Comparison of ENCODE assay signal across 19 mouse cellular contexts in the genomic region with DNA sequence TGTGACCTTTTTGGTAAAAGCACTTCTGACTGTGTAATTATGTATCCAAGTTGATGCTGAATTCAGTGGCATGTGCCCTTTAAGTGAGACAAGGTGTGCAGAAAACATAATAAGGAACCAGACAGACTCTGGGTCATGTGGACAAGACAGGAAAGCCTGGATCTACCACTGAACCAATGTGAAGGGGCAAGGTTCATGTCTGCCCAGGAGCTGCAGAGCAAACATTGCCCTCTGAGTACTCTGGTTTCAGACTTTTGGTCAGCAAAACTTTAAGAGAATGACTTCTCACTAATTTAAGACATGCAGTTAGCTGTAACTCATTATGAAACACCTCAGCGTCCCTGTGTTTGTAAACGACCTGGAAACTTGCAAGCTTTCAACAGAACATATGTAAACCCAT.
A peak's percentile ranks its signal among the peaks of the same experiment; 100 is the strongest.
DNase-seq lines count a peak whose midpoint lies in the region; ATAC-seq and TF ChIP-seq lines count a peak whose summit lies in the region.
"Had no signal": no experiment of that assay in that cellular context is flagged by ENCODE, and none has a peak within 500 bp of the region (broad histone marks: within the 10 kb centered on the region; RNA-seq: fewer than 3 reads in every experiment).

No protein-coding gene starts in this region.

- TF ChIP-seq CTCF in kidney, postnatal 0 days (IDR thresholded peaks at IDR 0.05; ENCODE audit: low read depth): no peak

- 0 out of 2 replicates have a peak, but pooled peaks have one; percentile 51 for ATAC-seq in intestine, embryonic 15.5 days
- ATAC-seq in kidney, postnatal 0 days (replicated peaks; ENCODE audit: low FRiP score, low read depth): peak; percentile 77
- ATAC-seq in activated CD4-positive, CD25-positive, alpha-beta regulatory T cell, adult 4 months: no peak
- ATAC-seq: forebrain, embryonic 13.5 days; forebrain, postnatal 0 days; Patski had no signal

- no peak overlapping the region for H3K27ac ChIP-seq in intestine, embryonic 15.5 days
- no peak overlapping the region for H3K27ac ChIP-seq in kidney, postnatal 0 days
- H3K27ac ChIP-seq: embryonic facial prominence, embryonic 10.5 days; forebrain, embryonic 13.5 days had no signal

- 74% methylated on average over 2 of the region's 2 CpGs for WGBS in intestine, embryonic 15.5 days
- 47% methylated on average over 2 of the region's 2 CpGs for WGBS in kidney, postnatal 0 days

- H3K27me3 ChIP-seq in intestine, embryonic 15.5 days (replicated peaks): no peaks in the 10 kb centered on the region
- no peaks in the 10 kb centered on the region for H3K27me3 ChIP-seq in kidney, postnatal 0 days (ENCODE audit: insufficient read depth, low read length)
- H3K27me3 ChIP-seq: forebrain, embryonic 13.5 days; heart, embryonic 13.5 days; Patski had no signal

- H3K9ac ChIP-seq in intestine, embryonic 15.5 days: no peak overlapping the region
- no peak overlapping the region for H3K9ac ChIP-seq in kidney, postnatal 0 days (ENCODE audit: low read depth, low read length)
- H3K9ac ChIP-seq: forebrain, embryonic 13.5 days; forebrain, postnatal 0 days; heart, embryonic 13.5 days had no signal

- no peaks in the 10 kb centered on the region for H3K9me3 ChIP-seq in intestine, embryonic 15.5 days
- no peaks in the 10 kb centered on the region for H3K9me3 ChIP-seq in kidney, postnatal 0 days (replicated peaks; ENCODE audit: low read length)
- H3K9me3 ChIP-seq: embryonic facial prominence, embryonic 10.5 days had no signal

- H3K4me2 ChIP-seq in intestine, embryonic 15.5 days (replicated peaks): no peak overlapping the region
- no peak overlapping the region for H3K4me2 ChIP-seq in kidney, postnatal 0 days (ENCODE audit: low read length)
- H3K4me2 ChIP-seq: forebrain, embryonic 13.5 days; heart, embryonic 13.5 days had no signal

- no peaks in the 10 kb centered on the region for H3K36me3 ChIP-seq in intestine, embryonic 15.5 days
- H3K36me3 ChIP-seq in kidney, postnatal 0 days (ENCODE audit: insufficient read depth, low read length): no peaks in the 10 kb centered on the region
- H3K36me3 ChIP-seq: embryonic facial prominence, embryonic 10.5 days; heart, embryonic 13.5 days had no signal

- H3K4me1 ChIP-seq in intestine, embryonic 15.5 days (replicated peaks): no peaks in the 10 kb centered on the region
- no peaks in the 10 kb centered on the region for H3K4me1 ChIP-seq in kidney, postnatal 0 days (replicated peaks; ENCODE audit: insufficient read depth, low read length)
- H3K4me1 ChIP-seq: embryonic facial prominence, embryonic 10.5 days; forebrain, embryonic 13.5 days had no signal

- peak; percentile 45 for DNase-seq in kidney, adult 18-20 months
- no peak for DNase-seq in kidney, postnatal 4 days
- no peak for DNase-seq in kidney, postnatal 0 days (ENCODE audit: low spot score)
- DNase-seq in kidney, postnatal 36 days: peak; percentile 44 to 83
- no peak for DNase-seq in liver
- DNase-seq in spleen, postnatal 36 days (ENCODE audit: low spot score in 2 of 2): no peak
- DNase-seq: adrenal gland, adult 2 months; adrenal gland, postnatal 36 days; cerebellum, adult 2 months; cerebellum, postnatal 10 days; forebrain, postnatal 0 days; gastrocnemius, postnatal 14 days; heart, postnatal 36 days had no signal

- H3K4me3 ChIP-seq in intestine, embryonic 15.5 days (replicated peaks): no peak overlapping the region
- no peak overlapping the region for H3K4me3 ChIP-seq in kidney, postnatal 0 days (replicated peaks; ENCODE audit: low read depth, low read length)
- H3K4me3 ChIP-seq: embryonic facial prominence, embryonic 10.5 days; forebrain, embryonic 13.5 days; heart, embryonic 13.5 days had no signal

Comparison
In these comparisons a context has a peak if more than half of its experiments do, and no peak if none do; other contexts are left out.
1. DNase-seq: peak in kidney, adult 18-20 months (single experiment) and kidney, postnatal 36 days (2 of 2); none in kidney, postnatal 4 days (0 of 2), kidney, postnatal 0 days (single experiment), liver (single experiment) and spleen, postnatal 36 days (0 of 2).